Mouse (Mus musculus) kidney, adult 8-10 months (tissue): ENCODE results near the gene Fbxl19.
A peak's percentile ranks its signal among the peaks of the same experiment; 100 is the strongest.

Experiments used
- DNase-seq, 2 experiments: peaks; one replicate each; pipeline ENCODE4 v3.0.0; 2022

The Fbxl19 gene

GRCm38 (mm10) chr7:127808821-127809220 is 64.5 kb downstream of the Fbxl19 start:
- DNase-seq, result no peak

GRCm38 (mm10) chr7:127809846-127810245 is 65.5 kb downstream of the Fbxl19 start:
- DNase-seq, result no peak

- DNase-seq, result no peak
Measured at GRCm38 (mm10) chr7:127810650-127811049, 66.3 kb downstream of the Fbxl19 start.

GRCm38 (mm10) chr7:127811240-127811639 is 66.9 kb downstream of the Fbxl19 start:
- no peak for DNase-seq

DNA sequence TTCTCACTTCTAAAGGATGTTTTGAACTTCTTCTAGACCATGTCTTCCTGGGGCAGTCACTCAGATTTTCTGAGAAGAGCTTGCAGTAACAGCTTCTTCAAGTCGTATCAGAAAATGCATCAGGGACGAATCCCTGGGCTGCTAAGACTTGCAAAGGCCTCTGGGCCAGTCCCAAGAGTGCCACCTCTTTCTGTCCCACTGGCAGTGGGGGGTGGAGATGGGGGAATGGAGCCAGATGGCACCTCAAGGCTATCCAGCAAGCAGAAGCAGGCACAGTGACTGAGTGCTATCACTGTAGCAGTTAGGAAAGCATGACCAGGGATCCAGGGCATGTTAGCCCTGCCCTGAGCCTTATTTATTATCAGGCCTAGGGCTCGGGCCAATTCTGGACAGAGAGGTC is 67.9 kb downstream of the Fbxl19 start:
- DNase-seq, result no peak

DNA sequence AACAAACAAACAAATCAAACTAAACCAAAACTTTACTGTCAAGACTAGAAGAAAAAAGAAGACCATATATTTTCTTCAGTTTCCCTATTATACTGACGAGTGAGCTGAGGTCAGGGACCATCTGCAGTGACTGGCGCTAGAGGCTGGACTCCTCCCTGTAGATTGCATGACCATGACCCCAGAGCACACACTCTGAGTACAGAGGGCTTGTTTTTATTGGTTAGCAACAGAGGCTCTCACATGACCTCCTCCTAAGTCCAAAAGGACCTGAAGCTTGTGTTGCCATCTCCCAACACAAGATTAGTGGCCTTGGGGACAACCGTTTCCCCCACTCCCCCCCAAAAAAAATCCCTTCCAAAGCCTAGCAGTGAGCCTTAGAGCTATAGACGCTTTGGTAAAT is 69.5 kb downstream of the Fbxl19 start:
- no peak for DNase-seq

DNA sequence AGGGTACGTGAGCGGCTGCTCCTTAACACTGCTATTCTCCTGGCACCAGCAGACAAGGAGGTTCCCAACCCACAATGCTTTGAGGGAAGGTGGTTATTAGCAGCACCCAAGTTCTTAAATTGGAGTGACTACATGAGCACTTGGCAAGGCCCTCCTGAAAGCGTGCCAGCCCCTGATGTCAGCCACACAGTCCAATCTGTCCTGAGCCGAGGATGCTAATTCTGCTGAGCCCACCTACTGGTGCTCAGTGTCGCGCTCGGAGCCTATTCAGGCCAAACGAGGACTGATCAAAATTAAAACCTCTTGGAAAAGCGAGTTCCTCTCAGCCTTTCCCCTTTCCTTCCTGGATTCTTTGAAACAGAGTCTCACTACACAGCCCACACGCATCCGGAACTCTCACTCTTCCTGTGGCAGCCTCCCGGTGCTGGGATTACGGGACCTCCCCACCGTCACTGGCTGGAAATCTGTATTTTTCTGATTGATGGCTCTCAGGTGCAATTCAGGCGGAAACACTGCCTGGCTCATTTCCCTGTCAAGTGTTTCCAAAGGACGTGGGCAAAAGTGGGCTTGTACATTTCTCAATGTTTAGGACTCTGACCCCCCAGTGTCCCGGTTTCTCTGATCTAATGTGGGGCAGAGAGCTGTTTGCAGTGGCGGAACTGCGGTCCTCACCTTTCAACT is 70.0 kb downstream of the Fbxl19 start:
- DNase-seq, result peak; percentile 36 to 44

DNA sequence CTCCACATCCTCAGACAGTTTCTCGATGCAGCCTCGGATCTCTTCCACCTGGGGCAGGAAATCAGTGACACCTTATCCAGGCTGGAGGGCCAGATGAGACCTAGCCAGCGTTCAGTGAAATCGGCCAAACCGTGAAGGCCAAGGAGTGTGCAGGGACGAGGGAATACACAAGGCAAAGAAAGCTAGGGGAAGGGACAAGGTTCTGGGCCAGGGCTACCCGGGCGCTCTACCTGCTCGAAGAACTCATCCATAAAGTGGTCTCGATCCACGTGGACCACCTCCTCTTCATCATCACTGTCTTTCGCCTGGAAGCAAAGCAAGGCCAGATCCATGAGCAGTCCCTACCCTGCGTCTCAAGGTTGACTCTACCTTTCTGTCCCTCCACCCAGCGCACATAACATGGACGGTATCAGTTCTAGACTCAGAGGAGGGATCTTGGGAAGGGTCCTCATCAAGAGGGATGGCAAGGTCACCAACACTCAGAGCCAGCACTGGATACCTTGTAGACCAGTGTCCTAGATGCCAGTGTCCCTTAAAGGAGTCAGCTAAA is 70.8 kb downstream of the Fbxl19 start:
- DNase-seq, result no peak

GRCm38 (mm10) chr7:127815954-127816821 is 71.8 kb downstream of the Fbxl19 start:
- DNase-seq, result no peak

GRCm38 (mm10) chr7:127817053-127817452 is 72.7 kb downstream of the Fbxl19 start:
- no peak for DNase-seq

DNA sequence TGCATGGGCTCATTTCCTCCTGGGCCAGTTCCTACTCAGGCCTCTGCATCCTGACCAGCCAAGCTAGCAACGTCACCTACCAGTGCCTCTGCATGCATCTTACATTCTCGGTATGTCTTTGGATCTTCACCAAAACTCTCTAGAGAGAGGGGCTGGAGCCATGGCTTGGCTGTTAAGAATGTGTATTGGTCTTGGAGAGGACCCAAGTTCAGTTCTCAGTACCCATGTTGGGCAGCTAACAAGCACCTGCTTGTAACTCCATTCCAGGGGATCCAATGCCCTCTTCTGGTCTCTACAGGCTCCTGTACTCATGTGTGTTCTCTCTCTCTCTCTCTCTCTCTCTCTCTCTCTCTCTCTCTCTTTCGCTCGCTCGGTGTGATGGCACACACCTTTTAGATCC is 73.4 kb downstream of the Fbxl19 start:
- no peak for DNase-seq
